9 mouse cellular contexts compared by ENCODE assay signal in genomic region chr11:115904956-115905790, GRCm38 (mm10). TPM values are rescaled to one million over a fixed set of nuclear protein-coding genes. Genes with fewer than 3 reads are reported as not detected.
A peak's percentile ranks its signal among the peaks of the same experiment; 100 is the strongest.
DNase-seq lines count a peak whose midpoint lies in the region; ATAC-seq and TF ChIP-seq lines count a peak whose summit lies in the region.
"Had no signal": no experiment of that assay in that cellular context is flagged by ENCODE, and none has a peak within 500 bp of the region (broad histone marks: within the 10 kb centered on the region; RNA-seq: fewer than 3 reads in every experiment).

No protein-coding gene starts in this region.

- DNase-seq in heart, adult 11 months, result no peak
- DNase-seq in ES-E14 (ENCODE audit: low read depth, low spot score), result no peak
- DNase-seq in hindbrain, postnatal 0 days (ENCODE audit: low spot score), result peak; percentile 17
- no peak for DNase-seq in liver, embryonic 13.5 days
- peak; percentile 44 for DNase-seq in urinary bladder, postnatal 25 days (ENCODE audit: low spot score)
- no peak for DNase-seq in forebrain, embryonic 14.5 days (ENCODE audit: low spot score)

- H3K27ac ChIP-seq in heart, embryonic 15.5 days, result peak overlapping the region; percentile 99
- peak overlapping the region; percentile 5; the same call in 1 of the 2 replicates for H3K27ac ChIP-seq in ES-E14 (ENCODE audit: insufficient read depth, low read depth, low read length, poor library complexity, severe bottlenecking)
- no peak overlapping the region for H3K27ac ChIP-seq in hindbrain, postnatal 0 days
- H3K27ac ChIP-seq in liver, embryonic 13.5 days, result peak overlapping the region; percentile 99
- no peak overlapping the region for H3K27ac ChIP-seq in forebrain, embryonic 14.5 days (ENCODE audit: low read depth, low read length)
- H3K27ac ChIP-seq: hindbrain, embryonic 15.5 days had no signal

- in situ Hi-C loops in ES-E14 (cut with MboI; ENCODE audit: low sequenced_read_pairs in 2 of 2, unreplicated experiment in 2 of 2), result no loop called here

- peaks cover 17% of the 10 kb centered on the region for H3K36me3 ChIP-seq in heart, embryonic 15.5 days
- H3K36me3 ChIP-seq in ES-E14 (ENCODE audit: control insufficient read depth, insufficient read depth, low read length, poor library complexity, severe bottlenecking), result no peaks in the 10 kb centered on the region; the same call in 1 of the 2 replicates
- H3K36me3 ChIP-seq in hindbrain, postnatal 0 days (ENCODE audit: insufficient read depth, low read length), result 0 out of 2 replicates have a peak, but pooled peaks cover 5% of the 10 kb centered on the region
- peaks cover 64% of the 10 kb centered on the region for H3K36me3 ChIP-seq in liver, embryonic 13.5 days
- 0 out of 2 replicates have a peak, but pooled peaks cover 11% of the 10 kb centered on the region for H3K36me3 ChIP-seq in forebrain, embryonic 14.5 days (ENCODE audit: control insufficient read depth, insufficient read depth, low read length)

- H3K4me3 ChIP-seq in heart, embryonic 15.5 days, result no peak overlapping the region
- no peak overlapping the region for H3K4me3 ChIP-seq in ES-E14 (ENCODE audit: insufficient read depth in 1 of 2, low read depth in 1 of 2, low read length in 2 of 2, poor library complexity in 1 of 2, severe bottlenecking in 1 of 2)
- H3K4me3 ChIP-seq in hindbrain, postnatal 0 days (ENCODE audit: low read length), result no peak overlapping the region
- 0 out of 2 replicates have a peak overlapping the region, but pooled peaks have one; percentile 66 for H3K4me3 ChIP-seq in liver, embryonic 13.5 days (replicated peaks)
- no peak overlapping the region for H3K4me3 ChIP-seq in forebrain, embryonic 14.5 days (ENCODE audit: low read depth, low read length)
- H3K4me3 ChIP-seq: hindbrain, embryonic 15.5 days had no signal

- H3K27me3 ChIP-seq in heart, embryonic 15.5 days, result no peaks in the 10 kb centered on the region
- no peaks in the 10 kb centered on the region for H3K27me3 ChIP-seq in hindbrain, postnatal 0 days (ENCODE audit: insufficient read depth, low read length)
- H3K27me3 ChIP-seq in liver, embryonic 13.5 days, result no peaks in the 10 kb centered on the region
- no peaks in the 10 kb centered on the region for H3K27me3 ChIP-seq in forebrain, embryonic 14.5 days (replicated peaks; ENCODE audit: control insufficient read depth, insufficient read depth, low read length)
- H3K27me3 ChIP-seq: hindbrain, embryonic 15.5 days had no signal

- H3K9me3 ChIP-seq in heart, embryonic 15.5 days (replicated peaks), result no peaks in the 10 kb centered on the region
- H3K9me3 ChIP-seq in ES-E14 (ENCODE audit: control insufficient read depth, insufficient read depth, low read depth, low read length), result no peaks in the 10 kb centered on the region
- no peaks in the 10 kb centered on the region for H3K9me3 ChIP-seq in hindbrain, postnatal 0 days (ENCODE audit: low read length)
- no peaks in the 10 kb centered on the region for H3K9me3 ChIP-seq in liver, embryonic 13.5 days (replicated peaks)
- no peaks in the 10 kb centered on the region for H3K9me3 ChIP-seq in forebrain, embryonic 14.5 days (replicated peaks; ENCODE audit: control insufficient read depth, low read length)
- H3K9me3 ChIP-seq: hindbrain, embryonic 15.5 days had no signal

- peak overlapping the region; percentile 30; the same call in 1 of the 2 replicates for H3K9ac ChIP-seq in heart, embryonic 15.5 days
- H3K9ac ChIP-seq in ES-E14 (ENCODE audit: insufficient read depth, low read depth, low read length, poor library complexity, severe bottlenecking), result no peak overlapping the region
- H3K9ac ChIP-seq in hindbrain, postnatal 0 days (replicated peaks; ENCODE audit: low read length), result 0 out of 2 replicates have a peak overlapping the region, but pooled peaks have one; percentile 9
- H3K9ac ChIP-seq in liver, embryonic 13.5 days, result peak overlapping the region; percentile 85
- no peak overlapping the region for H3K9ac ChIP-seq in forebrain, embryonic 14.5 days (ENCODE audit: low read length)
- H3K9ac ChIP-seq: hindbrain, embryonic 15.5 days had no signal

- no peak for ATAC-seq in heart, embryonic 15.5 days (replicated peaks; ENCODE audit: insufficient number of reproducible peaks, insufficient read depth, low FRiP score, low read depth)
- ATAC-seq in hindbrain, postnatal 0 days, result no peak
- no peak for ATAC-seq in liver, embryonic 13.5 days (ENCODE audit: low read depth)
- no peak for ATAC-seq in monocyte, adult 5-6 weeks (replicated peaks; ENCODE audit: insufficient number of reproducible peaks, low FRiP score, low TSS enrichment, poor library complexity, severe bottlenecking)
- ATAC-seq in forebrain, embryonic 14.5 days, result no peak

- H3K4me2 ChIP-seq in heart, embryonic 15.5 days, result no peak overlapping the region; the same call in 1 of the 2 replicates
- H3K4me2 ChIP-seq in hindbrain, postnatal 0 days (ENCODE audit: low read depth, low read length), result no peak overlapping the region
- H3K4me2 ChIP-seq in liver, embryonic 13.5 days, result peak overlapping the region; percentile 91
- H3K4me2 ChIP-seq in forebrain, embryonic 14.5 days (ENCODE audit: low read length), result no peak overlapping the region
- H3K4me2 ChIP-seq: hindbrain, embryonic 15.5 days had no signal

- TF ChIP-seq CTCF in hindbrain, postnatal 0 days (IDR thresholded peaks at IDR 0.05; ENCODE audit: low read depth), result no peak

- H3K4me1 ChIP-seq in heart, embryonic 15.5 days (replicated peaks), result peaks cover 61% of the 10 kb centered on the region
- H3K4me1 ChIP-seq in ES-E14 (ENCODE audit: control insufficient read depth in 2 of 2, insufficient read depth in 2 of 2, low read length in 2 of 2, poor library complexity in 1 of 2), result peaks cover 0 to 13% of the 10 kb centered on the region in 2 experiments; a peak in 2 of 4 replicates
- no peaks in the 10 kb centered on the region for H3K4me1 ChIP-seq in hindbrain, postnatal 0 days (ENCODE audit: insufficient read depth, low read length)
- H3K4me1 ChIP-seq in liver, embryonic 13.5 days (replicated peaks), result peaks cover 97% of the 10 kb centered on the region
- H3K4me1 ChIP-seq in forebrain, embryonic 14.5 days (ENCODE audit: control insufficient read depth, insufficient read depth, low read length), result no peaks in the 10 kb centered on the region

- 57% methylated on average over 16 of the region's 16 CpGs for WGBS in heart, embryonic 15.5 days
- WGBS in hindbrain, postnatal 0 days, result 54% methylated on average over 16 of the region's 16 CpGs
- 76% methylated on average over 16 of the region's 16 CpGs for WGBS in liver, embryonic 13.5 days (ENCODE audit: insufficient replicate concordance)
- WGBS in forebrain, embryonic 14.5 days, result 59% methylated on average over 16 of the region's 16 CpGs

TF ChIP-seq in ES-E14, 5 proteins besides CTCF, POLR2A, EP300 and RAD21:
- TF ChIP-seq HCFC1 (IDR thresholded peaks at IDR 0.05; ENCODE audit: borderline replicate concordance, insufficient read depth, low read length), result no peak

RNA-seq across cellular contexts. Expression of gene Smim5, which starts 5.4 kb away (rescaled TPM):
- 52.1 and 56.3 TPM in 2 replicates for polyA plus RNA-seq in heart, embryonic 15.5 days (2015; fragmentation: Nextera tagmentation; extraction: Ambion mirVana)
- total RNA-seq in ES-E14 (2012; rRNA removed), result 0.67 TPM in 1 of 2 replicates, not detected in the other
- 2.0 and 2.5 TPM in 2 replicates for total RNA-seq in hindbrain, postnatal 0 days (2014; rRNA removed)
- 2.7 and 3.7 TPM in 2 replicates for polyA plus RNA-seq in hindbrain, postnatal 0 days (2015; fragmentation: Nextera tagmentation; extraction: Ambion mirVana)
- 39.0 and 42.3 TPM in 2 replicates for polyA plus RNA-seq in liver, embryonic 13.5 days (2015; fragmentation: Nextera tagmentation; extraction: Ambion mirVana)
- total RNA-seq in monocyte, adult 5-6 weeks (2017), result 0.87 to 5.0 TPM (median 0.96 TPM) in 3 replicates
- 0.52 and 1.6 TPM in 2 replicates for polyA plus RNA-seq in forebrain, embryonic 14.5 days (2014; fragmentation: Nextera tagmentation; extraction: Ambion mirVana)

RNA-seq across cellular contexts. Expression of gene Smim6, which starts 6.6 kb away (rescaled TPM):
- 3.3 and 5.0 TPM in 2 replicates for polyA plus RNA-seq in heart, embryonic 15.5 days (2015; fragmentation: Nextera tagmentation; extraction: Ambion mirVana)
- 0.45 TPM in 1 of 2 replicates, not detected in the other for total RNA-seq in ES-E14 (2012; rRNA removed)
- total RNA-seq in hindbrain, postnatal 0 days (2014; rRNA removed), result not detected in 2 replicates
- polyA plus RNA-seq in hindbrain, postnatal 0 days (2015; fragmentation: Nextera tagmentation; extraction: Ambion mirVana), result 0.35 and 0.43 TPM in 2 replicates
- 3.0 and 3.2 TPM in 2 replicates for polyA plus RNA-seq in liver, embryonic 13.5 days (2015; fragmentation: Nextera tagmentation; extraction: Ambion mirVana)
- total RNA-seq in monocyte, adult 5-6 weeks (2017), result 0.49 TPM in 1 of 3 replicates, not detected in the others
- polyA plus RNA-seq in forebrain, embryonic 14.5 days (2014; fragmentation: Nextera tagmentation; extraction: Ambion mirVana), result 0.18 and 0.22 TPM in 2 replicates

RNA-seq across cellular contexts. Expression of gene Sap30bp, which starts 27.9 kb away (rescaled TPM):
- polyA plus RNA-seq in heart, embryonic 15.5 days (2015; fragmentation: Nextera tagmentation; extraction: Ambion mirVana), result 21.4 and 21.9 TPM in 2 replicates
- total RNA-seq in ES-E14 (2012; rRNA removed), result 52.1 and 63.5 TPM in 2 replicates
- total RNA-seq in hindbrain, postnatal 0 days (2014; rRNA removed), result 46.4 and 52.8 TPM in 2 replicates
- 39.2 and 42.8 TPM in 2 replicates for polyA plus RNA-seq in hindbrain, postnatal 0 days (2015; fragmentation: Nextera tagmentation; extraction: Ambion mirVana)
- 23.4 and 35.2 TPM in 2 replicates for polyA plus RNA-seq in liver, embryonic 13.5 days (2015; fragmentation: Nextera tagmentation; extraction: Ambion mirVana)
- 109 to 210 TPM (median 121 TPM) in 3 replicates for total RNA-seq in monocyte, adult 5-6 weeks (2017)
- 55.8 and 56.5 TPM in 2 replicates for polyA plus RNA-seq in forebrain, embryonic 14.5 days (2014; fragmentation: Nextera tagmentation; extraction: Ambion mirVana)

RNA-seq across cellular contexts. Expression of gene Recql5, which starts 28.1 kb away (rescaled TPM):
- 9.1 and 14.7 TPM in 2 replicates for polyA plus RNA-seq in heart, embryonic 15.5 days (2015; fragmentation: Nextera tagmentation; extraction: Ambion mirVana)
- total RNA-seq in ES-E14 (2012; rRNA removed), result 28.0 and 40.8 TPM in 2 replicates
- total RNA-seq in hindbrain, postnatal 0 days (2014; rRNA removed), result 11.4 and 14.3 TPM in 2 replicates
- 7.9 and 9.9 TPM in 2 replicates for polyA plus RNA-seq in hindbrain, postnatal 0 days (2015; fragmentation: Nextera tagmentation; extraction: Ambion mirVana)
- polyA plus RNA-seq in liver, embryonic 13.5 days (2015; fragmentation: Nextera tagmentation; extraction: Ambion mirVana), result 9.9 and 10.2 TPM in 2 replicates
- total RNA-seq in monocyte, adult 5-6 weeks (2017), result 16.2 to 25.6 TPM (median 23.2 TPM) in 3 replicates
- polyA plus RNA-seq in forebrain, embryonic 14.5 days (2014; fragmentation: Nextera tagmentation; extraction: Ambion mirVana), result 16.5 and 20.4 TPM in 2 replicates

RNA-seq across cellular contexts. Expression of gene Myo15b, which starts 47.0 kb away (rescaled TPM):
- 0.16 TPM in 2 replicates for polyA plus RNA-seq in heart, embryonic 15.5 days (2015; fragmentation: Nextera tagmentation; extraction: Ambion mirVana)
- 4.6 and 7.7 TPM in 2 replicates for total RNA-seq in ES-E14 (2012; rRNA removed)
- total RNA-seq in hindbrain, postnatal 0 days (2014; rRNA removed), result 0.29 and 0.63 TPM in 2 replicates
- polyA plus RNA-seq in hindbrain, postnatal 0 days (2015; fragmentation: Nextera tagmentation; extraction: Ambion mirVana), result 0.20 and 0.45 TPM in 2 replicates
- 0.36 and 0.46 TPM in 2 replicates for polyA plus RNA-seq in liver, embryonic 13.5 days (2015; fragmentation: Nextera tagmentation; extraction: Ambion mirVana)
- not detected in 3 replicates for total RNA-seq in monocyte, adult 5-6 weeks (2017)
- polyA plus RNA-seq in forebrain, embryonic 14.5 days (2014; fragmentation: Nextera tagmentation; extraction: Ambion mirVana), result not detected in 2 replicates

Comparison
In these comparisons a context has a peak if more than half of its experiments do, and no peak if none do; other contexts are left out.
1. H3K27ac ChIP-seq: peak in heart, embryonic 15.5 days (single experiment), ES-E14 (single experiment) and liver, embryonic 13.5 days (single experiment); none in hindbrain, postnatal 0 days (single experiment) and forebrain, embryonic 14.5 days (single experiment).
2. H3K9ac ChIP-seq: peak in heart, embryonic 15.5 days (single experiment), hindbrain, postnatal 0 days (single experiment) and liver, embryonic 13.5 days (single experiment); none in ES-E14 (single experiment) and forebrain, embryonic 14.5 days (single experiment).
3. DNase-seq: peak in hindbrain, postnatal 0 days (single experiment) and urinary bladder, postnatal 25 days (single experiment); none in heart, adult 11 months (single experiment), ES-E14 (single experiment), liver, embryonic 13.5 days (single experiment) and forebrain, embryonic 14.5 days (single experiment).